Mouse (Mus musculus): ENCODE results near the gene Stox2.

DNA sequence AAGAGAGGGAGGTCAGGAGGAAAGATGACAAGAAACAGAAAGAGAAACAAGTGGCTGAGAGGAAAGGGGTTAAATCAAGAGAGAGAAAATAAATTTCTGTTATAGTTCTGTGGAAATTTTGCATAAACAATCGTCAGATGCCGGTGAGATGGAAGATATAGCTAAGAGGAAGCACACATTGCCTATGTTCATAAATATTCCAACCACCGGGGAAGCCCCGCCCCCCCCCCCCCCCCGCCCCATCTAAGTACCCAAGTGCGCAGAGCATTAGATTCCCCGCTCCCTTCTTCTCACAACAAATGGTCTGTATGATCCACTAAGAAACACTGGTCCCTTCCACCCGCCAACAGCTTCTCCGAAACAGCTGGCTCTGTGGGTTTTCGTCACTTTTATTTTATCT is 273.3 kb downstream of the Stox2 start:
- TF ChIP-seq CTCF (IDR thresholded peaks at IDR 0.05; ENCODE audit: extremely low read depth, insufficient read length, insufficient replicate concordance, low read depth, low read length), result no peak
- TF ChIP-seq POLR2A (IDR thresholded peaks at IDR 0.05; ENCODE audit: low read depth, low read length), result no peak

All from small intestine, adult 2 months (tissue).